Mouse (Mus musculus) G1E (cell line): Measurements from ENCODE around the gene Rnf149. TPM values are rescaled to one million over a fixed set of nuclear protein-coding genes. Genes with fewer than 3 reads are reported as not detected.

Experiments
- ATAC-seq: 2 replicates; pipeline ENCODE4 v1.8.0; 2016; ENCODE audit warnings: mild to moderate bottlenecking; ENCODE audit not compliant: insufficient number of reproducible peaks, poor library complexity, low FRiP score, severe bottlenecking; ENCODE audit errors: extremely low read depth
- DNase-seq: peaks from one replicate; pipeline ENCODE4 v3.0.0; 2012; ENCODE audit warnings: low spot score
- H3K27me3 ChIP-seq: 2 replicates; pipeline ENCODE4 v1.6.1; 2012; ENCODE audit warnings: mild to moderate bottlenecking, low read length, inconsistent platforms; ENCODE audit not compliant: insufficient read depth
- H3K36me3 ChIP-seq: replicated peaks from 2 replicates; pipeline ENCODE3; 2012; ENCODE audit warnings: mild to moderate bottlenecking, inconsistent platforms
- H3K4me1 ChIP-seq: 2 replicates; pipeline ENCODE4 v1.6.1; 2012; ENCODE audit warnings: low read depth, low read length, inconsistent platforms, mixed read lengths; ENCODE audit not compliant: insufficient read depth
- H3K4me3 ChIP-seq: 2 replicates; pipeline ENCODE4 v1.5.1; 2012; ENCODE audit warnings: low read depth, mild to moderate bottlenecking, inconsistent platforms, low read length, moderate library complexity, mixed read lengths
- H3K9me3 ChIP-seq: replicated peaks from 2 replicates; pipeline ENCODE4 v1.6.1; 2012; ENCODE audit warnings: inconsistent platforms
- CTCF ChIP-seq: IDR thresholded peaks from 2 replicates; pipeline ENCODE4 v1.5.1; 2012; ENCODE audit warnings: low read depth, low read length, inconsistent platforms, mixed read lengths
- GATA1 ChIP-seq: IDR thresholded peaks from 2 replicates; pipeline ENCODE4 v1.6.1; 2012; ENCODE audit warnings: borderline replicate concordance, low read length, inconsistent platforms, mixed read lengths
- GATA2 ChIP-seq: IDR thresholded peaks from 2 replicates; pipeline ENCODE4 v1.6.1; 2012; ENCODE audit warnings: low read depth, low read length, inconsistent platforms, borderline replicate concordance
- POLR2AphosphoS5 ChIP-seq: IDR thresholded peaks from 2 replicates; pipeline ENCODE4 v1.6.1; 2012; ENCODE audit warnings: low read depth, low read length, inconsistent platforms; ENCODE audit not compliant: insufficient replicate concordance
- TAL1 ChIP-seq: conservative IDR thresholded peaks from 2 replicates; pipeline ENCODE4 v1.6.1; 2012; ENCODE audit warnings: low read depth, low read length, inconsistent platforms, mixed read lengths
- polyA plus RNA-seq: library from polyadenylated mRNA; stranded (reverse); fragments of >175 nt; gene quantifications from 2 replicates; pipeline ENCODE4 v1.2.3, GENCODE M21; 2012
- total RNA-seq, 2 experiments: library from RNA; stranded (forward) in 1 of 2; stranded (reverse) in 1 of 2; fragments of 200-1000 nt in 1 of 2; fragments of >200 nt in 1 of 2; fragmentation: Nextera tagmentation in 1 of 2; gene quantifications; 2 replicates each; pipeline ENCODE4 v1.2.3; 2014 to 2017

The Rnf149 gene
- total and polyA plus RNA-seq, 3 experiments, result 67.1 to 93.6 (median 86.8) TPM

- peaks cover 22% of the 10 kb centered on the region for H3K27me3 ChIP-seq
- DNase-seq, result no peak
- H3K9me3 ChIP-seq, result no peaks in the 10 kb centered on the region
- no peak for TF ChIP-seq POLR2AphosphoS5
- no peak for TF ChIP-seq TAL1
- TF ChIP-seq CTCF, result no peak
- no peak for TF ChIP-seq GATA1
- peaks cover 4% of the 10 kb centered on the region for H3K36me3 ChIP-seq
- no peak overlapping the region for H3K4me3 ChIP-seq
- ATAC-seq, result no peak
- peaks cover 57% of the 10 kb centered on the region for H3K4me1 ChIP-seq
Observed at GRCm38 (mm10) chr1:39579139-39579538, 1.9 kb upstream of the Rnf149 start.

DNA sequence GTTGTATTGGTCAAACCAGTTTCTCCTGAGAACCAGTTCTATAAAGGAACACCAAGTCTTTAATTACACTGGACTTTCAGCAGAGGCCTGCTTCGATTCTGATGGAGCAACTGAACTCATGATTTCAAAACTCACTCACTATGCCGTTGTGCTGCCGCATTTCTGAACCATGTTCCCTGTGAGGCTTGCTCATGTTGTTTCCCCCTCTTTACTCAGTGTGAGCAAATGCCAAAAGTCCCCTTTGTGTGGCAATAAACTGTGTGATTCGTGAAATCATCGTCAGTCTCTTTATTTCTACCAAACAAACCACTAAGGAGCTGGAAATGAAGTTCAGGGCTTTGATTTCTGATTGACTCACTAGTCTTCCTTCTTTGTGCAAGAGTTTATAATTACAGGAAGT, 1.2 kb upstream of the Rnf149 start:
- peaks cover 18% of the 10 kb centered on the region for H3K27me3 ChIP-seq
- ATAC-seq, result no peak

GRCm38 (mm10) chr1:39576431-39577243, 568 bp downstream of the Rnf149 start:
- DNase-seq (peak; percentile 71), ATAC-seq (0 out of 2 replicates have a peak, but pooled peaks have one; percentile 6)
- peak overlapping the region; percentile 87 for H3K4me3 ChIP-seq
- peaks cover 73% of the 10 kb centered on the region for H3K4me1 ChIP-seq
- H3K27me3 ChIP-seq, result peaks cover 2% of the 10 kb centered on the region; the same call in 1 of the 2 replicates
- peaks cover 11% of the 10 kb centered on the region for H3K36me3 ChIP-seq
- TF ChIP-seq GATA2 (no peak), GATA1 (no peak), CTCF (no peak), POLR2AphosphoS5 (no peak), TAL1 (no peak)
- H3K9me3 ChIP-seq, result no peaks in the 10 kb centered on the region

More for the DNA sequence above, 1.2 kb upstream of the Rnf149 start:
- no peak overlapping the region for H3K4me3 ChIP-seq
- peaks cover 63% of the 10 kb centered on the region for H3K4me1 ChIP-seq
- no peak for DNase-seq
- H3K9me3 ChIP-seq, result no peaks in the 10 kb centered on the region
- no peak for TF ChIP-seq CTCF
- TF ChIP-seq GATA2, result no peak
- TF ChIP-seq POLR2AphosphoS5, result no peak
- no peak for TF ChIP-seq GATA1
- no peak for TF ChIP-seq TAL1
- H3K36me3 ChIP-seq, result peaks cover 4% of the 10 kb centered on the region

- peak overlapping the region; percentile 87 for H3K4me3 ChIP-seq
- no peaks in the 10 kb centered on the region for H3K9me3 ChIP-seq
- DNase-seq, result peak; percentile 50
- TF ChIP-seq CTCF (no peak), TAL1 (no peak), GATA1 (no peak), POLR2AphosphoS5 (no peak)
- H3K27me3 ChIP-seq, result no peaks in the 10 kb centered on the region; the same call in 1 of the 2 replicates
- ATAC-seq, result 0 out of 2 replicates have a peak, but pooled peaks have one; percentile 11
- H3K4me1 ChIP-seq, result peaks cover 72% of the 10 kb centered on the region
- H3K36me3 ChIP-seq, result peaks cover 17% of the 10 kb centered on the region
Observed at GRCm38 (mm10) chr1:39575778-39576375, 1.3 kb downstream of the Rnf149 start.

GRCm38 (mm10) chr1:39573890-39574289, 3.3 kb downstream of the Rnf149 start:
- peaks cover 35% of the 10 kb centered on the region for H3K36me3 ChIP-seq
- ATAC-seq (no peak), DNase-seq (no peak)
- no peak overlapping the region; the same call in 1 of the 2 replicates for H3K4me3 ChIP-seq
- no peaks in the 10 kb centered on the region for H3K27me3 ChIP-seq
- H3K9me3 ChIP-seq, result no peaks in the 10 kb centered on the region
- H3K4me1 ChIP-seq, result peaks cover 73% of the 10 kb centered on the region
- TF ChIP-seq GATA1 (no peak), TAL1 (no peak), CTCF (no peak), POLR2AphosphoS5 (no peak), GATA2 (no peak)

GRCm38 (mm10) chr1:39571653-39572052, 5.6 kb downstream of the Rnf149 start:
- no peaks in the 10 kb centered on the region for H3K9me3 ChIP-seq
- H3K4me1 ChIP-seq, result peaks cover 77% of the 10 kb centered on the region
- DNase-seq (no peak), ATAC-seq (no peak)
- peaks cover 51% of the 10 kb centered on the region for H3K36me3 ChIP-seq
- TF ChIP-seq GATA1 (no peak), CTCF (no peak), TAL1 (no peak), POLR2AphosphoS5 (no peak), GATA2 (no peak)
- H3K4me3 ChIP-seq, result no peak overlapping the region
- no peaks in the 10 kb centered on the region for H3K27me3 ChIP-seq
